Mouse (Mus musculus) cortical plate, adult 2 months (tissue): ENCODE data around the gene Gm4869. TPM values are rescaled to one million over a fixed set of nuclear protein-coding genes. Genes with fewer than 3 reads are reported as not detected.
A peak's percentile ranks its signal among the peaks of the same experiment; 100 is the strongest.
"Not testable (repeated sequence)": the region's sequence is repeated elsewhere in the genome, so short reads cannot be mapped to it uniquely, and the experiment has no call there.

Experiments
- H3K27ac ChIP-seq: fragments of 200-500 bp; 2 replicates; pipeline ENCODE4 v1.5.1; 2012; ENCODE audit warnings: low read length, control low read depth, inconsistent platforms; ENCODE audit not compliant: insufficient read depth
- H3K4me1 ChIP-seq: fragments of 200-500 bp; 2 replicates; pipeline ENCODE4 v1.6.1; 2011; ENCODE audit warnings: low read length; ENCODE audit not compliant: control insufficient read depth, insufficient read depth
- H3K4me3 ChIP-seq: fragments of 200-500 bp; 2 replicates; pipeline ENCODE4 v1.5.1; 2011; ENCODE audit warnings: mild to moderate bottlenecking, low read length, control low read depth; ENCODE audit not compliant: insufficient read depth
- CTCF ChIP-seq: fragments of 200-500 bp; IDR thresholded peaks from 2 replicates; pipeline ENCODE4 v1.5.1; 2011; ENCODE audit warnings: mild to moderate bottlenecking, control low read depth, low read length; ENCODE audit not compliant: insufficient read depth; ENCODE audit errors: extremely low read depth
- POLR2A ChIP-seq: fragments of 200-500 bp; IDR thresholded peaks from 2 replicates; pipeline ENCODE4 v1.6.1; 2011; ENCODE audit warnings: mild to moderate bottlenecking, low read length, control low read depth; ENCODE audit not compliant: insufficient read depth; ENCODE audit errors: extremely low read depth
- polyA plus RNA-seq: library from polyadenylated mRNA; depleted of rRNA; stranded (reverse); fragments of >200 nt; gene quantifications from 2 replicates; pipeline ENCODE4 v1.2.3, GENCODE M21; 2012

The Gm4869 gene
- polyA plus RNA-seq, 1 experiment, result 0.04 TPM

GRCm38 (mm10) chr5:140464943-140465342, 19.5 kb downstream of the Gm4869 start:
- Histone ChIP-seq H3K4me1 (no peaks in the 10 kb centered on the region), H3K27ac (no peak overlapping the region), H3K4me3 (no peak overlapping the region)
- TF ChIP-seq POLR2A (no peak), CTCF (no peak)

GRCm38 (mm10) chr5:140472336-140472735, 26.9 kb downstream of the Gm4869 start:
- H3K27ac ChIP-seq, result no peak overlapping the region
- H3K4me3 ChIP-seq, result no peak overlapping the region
- TF ChIP-seq POLR2A, result no peak
- TF ChIP-seq CTCF, result no peak
- no peaks in the 10 kb centered on the region for H3K4me1 ChIP-seq

- no peak overlapping the region for H3K4me3 ChIP-seq
- no peak for TF ChIP-seq POLR2A
- TF ChIP-seq CTCF, result no peak
- no peaks in the 10 kb centered on the region for H3K4me1 ChIP-seq
- H3K27ac ChIP-seq, result no peak overlapping the region
These were observed 36.0 kb downstream of the Gm4869 start for GRCm38 (mm10) chr5:140481458-140481857.

GRCm38 (mm10) chr5:140491142-140491541, 45.7 kb downstream of the Gm4869 start:
- no peak for TF ChIP-seq POLR2A
- no peak for TF ChIP-seq CTCF
- H3K4me1 ChIP-seq, result no peaks in the 10 kb centered on the region
- no peak overlapping the region for H3K4me3 ChIP-seq
- no peak overlapping the region for H3K27ac ChIP-seq

DNA sequence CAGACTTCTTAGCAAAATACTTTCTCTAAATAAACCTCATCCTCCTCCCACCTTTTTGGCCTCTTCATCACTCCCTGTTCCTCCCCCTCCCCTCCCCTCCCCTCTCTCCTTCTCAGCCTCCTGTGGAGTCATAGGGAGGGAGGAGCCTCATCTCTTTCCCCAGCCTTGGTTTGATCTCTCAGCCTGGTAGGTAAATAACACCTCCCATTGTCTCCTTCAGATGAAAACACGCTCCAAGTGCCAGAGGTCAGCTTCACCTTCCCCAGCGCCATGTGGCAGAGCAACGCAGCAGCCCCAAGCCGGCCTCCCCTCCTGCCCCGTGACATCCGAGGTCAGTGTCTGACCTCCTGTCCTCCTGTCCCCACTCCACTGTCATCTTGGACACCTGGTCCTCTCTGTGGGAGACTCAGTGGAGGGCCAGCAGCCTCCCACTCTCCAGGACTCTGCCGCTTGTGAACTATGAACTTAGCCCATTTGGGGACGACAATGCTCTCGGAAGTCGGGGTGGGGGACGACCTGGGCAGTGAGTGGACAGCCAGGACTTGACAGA, 47.3 kb downstream of the Gm4869 start:
- no peaks in the 10 kb centered on the region for H3K4me1 ChIP-seq

DNA sequence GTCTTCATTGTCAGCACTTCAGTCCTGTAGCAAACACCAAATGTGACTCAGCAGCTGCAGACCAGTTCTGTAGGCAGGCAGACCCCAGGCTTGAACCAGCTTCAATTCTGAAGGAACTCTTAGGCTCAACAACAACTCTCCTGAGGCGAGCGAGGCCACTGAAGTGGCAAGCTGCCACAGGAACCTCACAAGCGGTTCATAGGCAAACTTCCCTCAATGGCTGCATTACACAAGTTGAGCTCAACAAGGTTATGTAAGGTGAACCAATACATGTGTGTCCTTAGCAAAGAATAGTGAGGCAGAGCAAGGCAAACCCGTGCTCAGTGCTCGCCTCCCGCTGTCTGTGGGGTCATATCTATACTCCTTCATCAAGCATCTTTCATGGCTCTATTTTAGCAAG, 52.7 kb downstream of the Gm4869 start:
- H3K4me3 ChIP-seq, result no peak overlapping the region
- H3K4me1 ChIP-seq, result no peaks in the 10 kb centered on the region
- no peak overlapping the region for H3K27ac ChIP-seq
- TF ChIP-seq POLR2A (no peak), CTCF (no peak)

More for the DNA sequence above, 47.3 kb downstream of the Gm4869 start:
- no peak overlapping the region for H3K27ac ChIP-seq
- no peak overlapping the region for H3K4me3 ChIP-seq
- TF ChIP-seq CTCF, result no peak
- no peak for TF ChIP-seq POLR2A

- Histone ChIP-seq H3K4me3 (no peak overlapping the region), H3K4me1 (no peaks in the 10 kb centered on the region)
- TF ChIP-seq CTCF (no peak), POLR2A (no peak)
These were observed 55.3 kb downstream of the Gm4869 start for GRCm38 (mm10) chr5:140500736-140501135.

GRCm38 (mm10) chr5:140501982-140502836, 56.8 kb downstream of the Gm4869 start:
- no peak overlapping the region for H3K4me3 ChIP-seq
- no peak overlapping the region for H3K27ac ChIP-seq
- no peak for TF ChIP-seq POLR2A
- no peak for TF ChIP-seq CTCF
- no peaks in the 10 kb centered on the region; the same call in 1 of the 2 replicates for H3K4me1 ChIP-seq

More at GRCm38 (mm10) chr5:140500736-140501135, 55.3 kb downstream of the Gm4869 start:
- H3K27ac ChIP-seq, result no peak overlapping the region

- not testable (repeated sequence) for H3K27ac ChIP-seq, H3K4me3 ChIP-seq, H3K4me1 ChIP-seq
These were observed 57.5 kb downstream of the Gm4869 start for GRCm38 (mm10) chr5:140502925-140503324.

DNA sequence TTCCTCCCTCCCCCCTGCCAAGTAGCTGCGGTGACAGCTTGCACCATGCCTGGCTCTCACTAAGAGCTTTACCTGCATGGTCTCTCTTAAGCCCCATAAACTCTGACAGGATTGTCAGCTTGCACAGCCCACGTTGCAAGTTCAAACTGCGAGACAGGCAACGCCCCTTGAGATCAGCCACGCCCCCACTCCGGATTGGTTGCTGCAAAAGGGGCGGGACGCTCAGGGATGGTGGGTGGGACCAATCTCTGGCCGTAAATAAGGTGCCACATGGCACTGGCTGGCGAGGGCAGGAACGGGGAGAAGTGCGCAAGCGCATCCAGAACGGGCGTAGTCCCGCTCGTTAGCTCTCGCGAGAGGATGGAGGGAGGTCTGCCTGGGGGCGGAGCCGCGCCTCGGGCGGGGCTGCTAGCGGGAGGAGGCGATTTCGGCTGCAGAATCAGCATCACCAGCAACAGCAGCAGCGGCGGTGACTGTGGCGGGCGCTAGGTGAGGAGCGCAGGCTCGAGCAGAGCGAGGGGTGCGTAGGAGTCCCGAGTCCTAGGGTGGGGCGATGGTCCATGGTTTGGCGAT, 59.8 kb downstream of the Gm4869 start, which contains the start of gene Chst12:
Chst12 (plus strand) TSS at position 343 of the 573 bp plus-strand sequence.
- Histone ChIP-seq H3K27ac (peak within 1 kb of the TSS; percentile 13), H3K4me1 (peaks cover 2% of the 10 kb centered on the region; the same call in 1 of the 2 replicates), H3K4me3 (peak within 1 kb of the TSS; percentile 69)
- TF ChIP-seq CTCF (no peak), POLR2A (peak; percentile 93)
